In the genomic region with DNA sequence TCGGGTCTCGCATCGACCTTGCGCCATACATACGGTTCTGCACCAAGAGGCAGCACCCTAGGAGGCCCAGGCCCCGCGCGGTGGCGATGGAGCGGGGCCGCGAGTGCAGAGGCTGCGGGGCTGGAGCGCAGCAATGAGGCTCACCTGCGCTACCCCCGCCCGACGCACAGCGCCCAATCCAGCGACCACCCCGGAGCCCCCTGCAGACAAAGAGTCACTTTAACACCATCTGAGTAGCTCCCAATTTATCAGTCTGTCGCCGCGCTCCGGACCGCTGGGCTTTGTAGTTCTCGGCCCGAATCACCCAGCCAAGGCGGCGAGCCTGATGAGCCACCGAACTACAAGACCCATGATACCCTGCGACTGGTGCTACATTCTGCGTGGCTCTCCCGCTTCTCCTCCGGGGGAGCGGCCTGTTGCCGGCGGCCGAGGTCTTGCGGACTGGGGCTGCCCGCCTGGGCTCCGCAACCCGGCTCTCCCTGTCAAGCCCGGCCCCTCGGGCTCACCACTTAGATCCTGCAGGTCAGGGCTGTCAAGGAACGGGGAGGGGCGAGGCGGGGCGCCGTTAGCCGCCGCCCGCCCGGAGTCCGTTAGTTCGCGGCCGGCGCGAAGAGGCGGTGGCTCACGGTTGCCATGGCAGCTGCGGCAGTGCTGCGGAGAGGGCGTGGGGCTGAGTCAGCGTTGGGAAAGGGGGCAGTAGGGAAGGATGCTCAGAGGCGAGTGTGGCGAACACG, we compare ENCODE assay signal across 8 mouse cellular contexts. TPM values are rescaled to one million over a fixed set of nuclear protein-coding genes. Genes with fewer than 3 reads are reported as not detected.
DNase-seq lines count a peak whose midpoint lies in the region; ATAC-seq lines count a peak whose summit lies in the region.

No protein-coding gene starts in this region.

- H3K9me3 ChIP-seq in erythroblast, embryonic 14.5 days (ENCODE audit: control insufficient read depth, low read length), result peaks cover 26% of the 10 kb centered on the region
- H3K9me3 ChIP-seq in heart, embryonic 12.5 days (replicated peaks), result 0 out of 2 replicates have a peak, but pooled peaks cover 3% of the 10 kb centered on the region
- no peaks in the 10 kb centered on the region for H3K9me3 ChIP-seq in kidney, embryonic 16.5 days (ENCODE audit: low read length)

- H3K4me1 ChIP-seq in erythroblast, embryonic 14.5 days (ENCODE audit: control insufficient read depth), result peaks cover 82% of the 10 kb centered on the region
- H3K4me1 ChIP-seq in heart, embryonic 12.5 days (replicated peaks), result peaks cover 8% of the 10 kb centered on the region
- H3K4me1 ChIP-seq in kidney, embryonic 16.5 days (ENCODE audit: insufficient read depth, low read length), result peaks cover 23% of the 10 kb centered on the region

- peak; percentile 98 for ATAC-seq in heart, embryonic 12.5 days (ENCODE audit: insufficient number of reproducible peaks, low FRiP score)
- ATAC-seq in kidney, embryonic 16.5 days (ENCODE audit: low FRiP score, low TSS enrichment), result peak; percentile 97

- H3K9ac ChIP-seq in heart, embryonic 12.5 days, result peak overlapping the region; percentile 87
- peak overlapping the region; percentile 85 for H3K9ac ChIP-seq in kidney, embryonic 16.5 days (replicated peaks; ENCODE audit: low read length)

- H3K27me3 ChIP-seq in erythroblast, embryonic 14.5 days (ENCODE audit: control insufficient read depth), result no peaks in the 10 kb centered on the region
- H3K27me3 ChIP-seq in heart, embryonic 12.5 days (replicated peaks), result no peaks in the 10 kb centered on the region
- H3K27me3 ChIP-seq in kidney, embryonic 16.5 days (ENCODE audit: insufficient read depth, low read length), result no peaks in the 10 kb centered on the region

- WGBS in heart, embryonic 12.5 days, result under 1% methylated on average over 69 of the region's 69 CpGs
- under 1% methylated on average over 69 of the region's 69 CpGs for WGBS in kidney, embryonic 16.5 days

- peak overlapping the region; percentile 87 for H3K4me3 ChIP-seq in erythroblast, embryonic 14.5 days (replicated peaks)
- H3K4me3 ChIP-seq in heart, embryonic 12.5 days, result peak overlapping the region; percentile 81
- peak overlapping the region; percentile 85 for H3K4me3 ChIP-seq in kidney, embryonic 16.5 days (ENCODE audit: low read length)

- H3K36me3 ChIP-seq in erythroblast, embryonic 14.5 days (ENCODE audit: control insufficient read depth), result peaks cover 49% of the 10 kb centered on the region
- peaks cover 9% of the 10 kb centered on the region for H3K36me3 ChIP-seq in heart, embryonic 12.5 days
- H3K36me3 ChIP-seq in kidney, embryonic 16.5 days (ENCODE audit: insufficient read depth, low read length), result no peaks in the 10 kb centered on the region; the same call in 1 of the 2 replicates

- peak overlapping the region; percentile 89 for H3K4me2 ChIP-seq in heart, embryonic 12.5 days
- peak overlapping the region; percentile 86 for H3K4me2 ChIP-seq in kidney, embryonic 16.5 days (replicated peaks; ENCODE audit: low read depth, low read length)

- peak overlapping the region; percentile 90 for H3K27ac ChIP-seq in heart, embryonic 12.5 days (ENCODE audit: poor library complexity, severe bottlenecking)
- H3K27ac ChIP-seq in kidney, embryonic 16.5 days (ENCODE audit: low read length), result peak overlapping the region; percentile 93

- peak; percentile 91 for DNase-seq in CD4-positive helper T cell, adult 2 months (ENCODE audit: low read depth, low spot score)
- DNase-seq in brain, embryonic 18.5 days (ENCODE audit: low read depth, low spot score), result peak; percentile 95
- peak; percentile 94 for DNase-seq in liver
- peak; percentile 82 to 87 for DNase-seq in monocyte, adult 2 months (ENCODE audit: low read depth in 1 of 2, low spot score in 2 of 2)
- DNase-seq in spleen, postnatal 14 days (ENCODE audit: low spot score in 2 of 2), result peak; percentile 79 to 89

RNA-seq across cellular contexts. Expression of a gene that starts 0.6 kb away (rescaled TPM):
- polyA plus RNA-seq in erythroblast, embryonic 14.5 days (2012), result 1.0 and 1.2 TPM in 2 replicates
- polyA plus RNA-seq in heart, embryonic 12.5 days (2016; fragmentation: Nextera tagmentation; extraction: Ambion mirVana), result 17.1 and 19.2 TPM in 2 replicates
- 10.0 and 12.9 TPM in 2 replicates for polyA plus RNA-seq in kidney, embryonic 16.5 days (2015; fragmentation: Nextera tagmentation; extraction: Ambion mirVana)

Comparison
In these comparisons a context has a peak if more than half of its experiments do, and no peak if none do; other contexts are left out.
1. Peak in every context shown above with its lines: DNase-seq, ATAC-seq, H3K4me3 ChIP-seq and H3K27ac ChIP-seq.